Mouse (Mus musculus): ENCODE results near the gene Gm11983. TPM values are rescaled to one million over a fixed set of nuclear protein-coding genes. Genes with fewer than 3 reads are reported as not detected.
"Not testable (repeated sequence)": the region's sequence is repeated elsewhere in the genome, so short reads cannot be mapped to it uniquely, and the experiment has no call there.

Gm11983 gene
- total RNA-seq (2021), result not detected in 2 replicates
- long read RNA-seq, experiment 1, result 0 reads
- long read RNA-seq, experiment 2, result 0 reads

- no peak for DNase-seq
Measured at GRCm38 (mm10) chr11:6837554-6837953, at the start of gene Gm11983. Gene Gm11983, minus strand, starts transcription at chr11:6837654.

GRCm38 (mm10) chr11:6883045-6883444, 45.6 kb upstream of the Gm11983 start:
- not testable (repeated sequence) for DNase-seq

- DNase-seq, result peak; percentile 65
Measured at GRCm38 (mm10) chr11:6881614-6882013, 44.2 kb upstream of the Gm11983 start.

GRCm38 (mm10) chr11:6877740-6878139, 40.3 kb upstream of the Gm11983 start:
- no peak for DNase-seq

GRCm38 (mm10) chr11:6870947-6871346, 33.5 kb upstream of the Gm11983 start:
- DNase-seq, result no peak

- no peak for DNase-seq
Measured at GRCm38 (mm10) chr11:6865536-6865935, 28.1 kb upstream of the Gm11983 start.

- DNase-seq, result no peak
Measured at GRCm38 (mm10) chr11:6862185-6862584, 24.7 kb upstream of the Gm11983 start.

GRCm38 (mm10) chr11:6859898-6860858, 22.7 kb upstream of the Gm11983 start:
- DNase-seq, result no peak

- no peak for DNase-seq
Measured at GRCm38 (mm10) chr11:6859096-6859495, 21.6 kb upstream of the Gm11983 start.

- DNase-seq, result no peak
Measured at GRCm38 (mm10) chr11:6855942-6856341, 18.5 kb upstream of the Gm11983 start.

GRCm38 (mm10) chr11:6853366-6853765, 15.9 kb upstream of the Gm11983 start:
- DNase-seq, result not testable (repeated sequence)

GRCm38 (mm10) chr11:6843831-6844230, 6.4 kb upstream of the Gm11983 start:
- no peak for DNase-seq

GRCm38 (mm10) chr11:6842160-6842559, 4.7 kb upstream of the Gm11983 start:
- no peak for DNase-seq

- DNase-seq, result no peak
Measured at GRCm38 (mm10) chr11:6840775-6841174, 3.3 kb upstream of the Gm11983 start.

- DNase-seq, result no peak
Measured at GRCm38 (mm10) chr11:6834636-6835035, 2.8 kb downstream of the Gm11983 start.

- DNase-seq, result no peak
Measured at GRCm38 (mm10) chr11:6833731-6834130, 3.7 kb downstream of the Gm11983 start.

GRCm38 (mm10) chr11:6831931-6832330, 5.5 kb downstream of the Gm11983 start:
- no peak for DNase-seq

- DNase-seq, result no peak
Measured at GRCm38 (mm10) chr11:6828196-6828595, 9.3 kb downstream of the Gm11983 start.

- no peak for DNase-seq
Measured at GRCm38 (mm10) chr11:6826157-6826556, 11.3 kb downstream of the Gm11983 start.

GRCm38 (mm10) chr11:6823176-6823575, 14.3 kb downstream of the Gm11983 start:
- no peak for DNase-seq

GRCm38 (mm10) chr11:6814486-6814885, 23.0 kb downstream of the Gm11983 start:
- no peak for DNase-seq

- DNase-seq, result not testable (repeated sequence)
Measured at GRCm38 (mm10) chr11:6802879-6803278, 34.6 kb downstream of the Gm11983 start.

- DNase-seq, result peak; percentile 48
Measured at GRCm38 (mm10) chr11:6790690-6791089, 46.8 kb downstream of the Gm11983 start.
